Mouse (Mus musculus): ENCODE measurements around the gene B4galnt4.
"Not testable (repeated sequence)": the region's sequence is repeated elsewhere in the genome, so short reads cannot be mapped to it uniquely, and the experiment has no call there.

B4galnt4 gene

GRCm38 (mm10) chr7:141060426-141061242, at the start of gene B4galnt4:
B4galnt4 (plus strand) TSS chr7:141061104.
- DNase-seq (ENCODE audit: low spot score): peak; percentile 70

- no peak for DNase-seq (ENCODE audit: low spot score)
Observed at GRCm38 (mm10) chr7:141011238-141011770, 49.6 kb upstream of the B4galnt4 start.

- no peak for DNase-seq (ENCODE audit: low spot score)
Observed at GRCm38 (mm10) chr7:141016707-141017697, 43.9 kb upstream of the B4galnt4 start.

- not testable (repeated sequence) for DNase-seq (ENCODE audit: low spot score)
Observed at GRCm38 (mm10) chr7:141017824-141018223, 43.1 kb upstream of the B4galnt4 start, which contains the start of gene Ifitm6. Ifitm6 (minus strand) TSS chr7:141017924.

- DNase-seq (ENCODE audit: low spot score): no peak
Observed at GRCm38 (mm10) chr7:141019028-141019427, 41.9 kb upstream of the B4galnt4 start.

GRCm38 (mm10) chr7:141021489-141022449, 39.1 kb upstream of the B4galnt4 start:
- DNase-seq (ENCODE audit: low spot score): no peak

- DNase-seq (ENCODE audit: low spot score): no peak
Observed at GRCm38 (mm10) chr7:141024865-141025838, 35.8 kb upstream of the B4galnt4 start.

GRCm38 (mm10) chr7:141026097-141026739, 34.7 kb upstream of the B4galnt4 start:
- DNase-seq (ENCODE audit: low spot score): no peak

GRCm38 (mm10) chr7:141026740-141027098, 34.2 kb upstream of the B4galnt4 start:
- DNase-seq (ENCODE audit: low spot score): no peak

GRCm38 (mm10) chr7:141028831-141029230, 32.1 kb upstream of the B4galnt4 start, which contains the start of gene Gm17387:
Gm17387 (plus strand) TSS chr7:141029131.
- DNase-seq (ENCODE audit: low spot score): no peak

GRCm38 (mm10) chr7:141030390-141030789, 30.5 kb upstream of the B4galnt4 start:
- DNase-seq (ENCODE audit: low spot score): no peak

GRCm38 (mm10) chr7:141032458-141033167, 28.3 kb upstream of the B4galnt4 start:
- no peak for DNase-seq (ENCODE audit: low spot score)

GRCm38 (mm10) chr7:141036624-141037023, 24.3 kb upstream of the B4galnt4 start:
- DNase-seq (ENCODE audit: low spot score): not testable (repeated sequence)

- DNase-seq (ENCODE audit: low spot score): no peak
Observed at GRCm38 (mm10) chr7:141038090-141039032, 22.5 kb upstream of the B4galnt4 start.

- DNase-seq (ENCODE audit: low spot score): no peak
Observed at GRCm38 (mm10) chr7:141039386-141040107, 21.4 kb upstream of the B4galnt4 start.

GRCm38 (mm10) chr7:141040867-141041606, 19.9 kb upstream of the B4galnt4 start:
- no peak for DNase-seq (ENCODE audit: low spot score)
